Mouse (Mus musculus): Measurements from ENCODE around the gene Olfr134.
"Not testable (repeated sequence)": the region's sequence is repeated elsewhere in the genome, so short reads cannot be mapped to it uniquely, and the experiment has no call there.

The Olfr134 gene

DNA sequence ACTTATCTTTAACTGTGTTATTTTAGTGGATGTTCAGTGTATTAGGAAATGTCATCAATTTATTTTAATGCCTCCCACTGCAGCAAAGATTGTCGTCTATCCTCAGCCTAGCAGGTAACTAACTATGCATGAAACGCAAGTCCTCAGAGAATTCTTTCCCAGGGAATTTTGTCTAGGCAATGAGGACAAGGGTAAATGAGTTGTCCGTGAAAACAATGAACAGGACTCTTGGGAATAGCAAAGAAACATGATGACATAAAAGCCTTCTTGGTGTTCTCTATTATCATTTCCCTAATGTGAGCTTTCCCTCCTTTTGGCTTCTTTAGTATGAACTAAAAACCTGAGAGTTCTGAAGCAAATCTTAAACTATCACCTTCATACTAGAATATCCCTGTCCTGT lies at the start of gene Olfr134:
Gene Olfr134, plus strand, starts transcription at position 301 of the 400 bp plus-strand sequence.
- no peak for DNase-seq

DNA sequence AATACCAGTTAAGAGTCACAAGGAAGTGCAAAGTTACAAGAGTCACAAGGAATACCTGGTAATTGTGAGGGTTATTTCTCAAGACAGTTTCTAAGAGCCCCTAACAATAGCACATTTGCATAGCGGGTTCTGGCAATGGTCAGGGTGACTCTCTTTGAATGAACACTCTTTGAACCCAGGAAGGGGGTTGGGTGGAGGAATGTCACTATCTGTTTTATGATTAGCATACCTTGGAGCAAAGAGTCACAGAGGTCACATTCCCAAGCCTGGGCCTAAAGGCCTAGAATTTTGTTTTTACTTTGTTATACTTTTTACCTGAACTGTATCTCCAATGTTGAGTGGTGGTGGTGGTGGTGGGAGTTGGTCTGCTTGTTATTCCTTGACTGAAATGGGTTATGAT lies 47.0 kb upstream of the Olfr134 start:
- not testable (repeated sequence) for DNase-seq

DNA sequence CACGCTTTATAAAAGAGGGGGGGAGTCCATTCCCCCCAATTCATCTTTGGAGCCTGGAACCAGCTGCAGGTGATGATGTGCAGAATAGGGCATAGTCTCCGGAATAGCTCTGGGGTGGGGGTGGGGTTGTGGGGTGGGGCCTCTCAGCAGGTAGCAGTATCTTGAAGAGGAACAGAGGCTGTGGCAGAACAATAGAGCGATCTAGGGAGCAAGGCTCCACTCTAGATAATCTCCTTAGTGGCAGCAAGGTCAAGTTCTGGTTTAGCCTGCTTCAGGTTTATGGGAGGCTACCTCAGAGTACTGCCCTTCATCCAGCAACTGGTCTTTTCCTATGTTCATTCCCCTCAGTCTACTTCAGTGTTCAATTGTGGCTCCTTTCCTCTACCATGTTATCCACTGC lies 45.8 kb upstream of the Olfr134 start:
- not testable (repeated sequence) for DNase-seq

DNA sequence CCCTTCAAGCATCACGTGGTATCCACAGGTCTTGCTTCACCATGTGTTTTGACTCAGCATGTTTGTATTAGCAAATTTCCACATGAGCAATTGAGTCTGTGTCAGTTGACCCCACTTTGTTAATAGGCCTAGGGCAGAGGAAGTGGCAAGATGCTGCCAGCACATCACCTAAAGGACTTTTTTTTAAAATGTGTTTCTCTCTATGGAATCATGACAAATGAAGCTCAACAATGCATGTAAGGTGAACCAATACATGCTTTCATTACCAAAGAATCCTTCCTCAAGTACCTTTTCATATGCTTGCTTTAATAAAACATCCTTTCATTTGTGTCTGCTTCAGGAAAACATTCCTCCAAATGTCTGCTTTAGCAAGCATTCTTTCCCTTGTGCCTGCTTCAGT lies 36.8 kb upstream of the Olfr134 start, which contains the start of gene Olfr132:
Gene Olfr132, minus strand, starts transcription at position 101 of the 400 bp plus-strand sequence.
- DNase-seq: no peak

DNA sequence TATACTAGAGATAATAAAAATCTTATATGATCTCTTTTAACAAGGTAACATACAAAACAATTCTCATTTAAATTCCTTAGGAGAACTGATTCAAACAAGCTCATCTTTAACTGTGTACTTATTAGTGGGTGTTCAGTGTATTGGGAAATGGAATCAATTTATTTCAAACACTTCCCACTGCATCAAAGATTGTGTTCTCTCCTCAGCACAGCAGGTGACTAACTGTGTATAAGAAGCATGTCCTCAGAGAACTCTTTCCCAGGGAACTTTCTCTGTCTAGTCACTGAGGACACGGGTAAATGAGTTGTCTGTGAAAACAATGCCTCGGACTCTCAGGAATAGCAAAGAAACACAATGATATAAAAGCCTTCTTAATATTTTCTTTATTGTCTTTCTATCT lies 26.2 kb upstream of the Olfr134 start, which contains the start of gene Olfr133:
Gene Olfr133, plus strand, starts transcription at position 301 of the 400 bp plus-strand sequence.
- no peak for DNase-seq

DNA sequence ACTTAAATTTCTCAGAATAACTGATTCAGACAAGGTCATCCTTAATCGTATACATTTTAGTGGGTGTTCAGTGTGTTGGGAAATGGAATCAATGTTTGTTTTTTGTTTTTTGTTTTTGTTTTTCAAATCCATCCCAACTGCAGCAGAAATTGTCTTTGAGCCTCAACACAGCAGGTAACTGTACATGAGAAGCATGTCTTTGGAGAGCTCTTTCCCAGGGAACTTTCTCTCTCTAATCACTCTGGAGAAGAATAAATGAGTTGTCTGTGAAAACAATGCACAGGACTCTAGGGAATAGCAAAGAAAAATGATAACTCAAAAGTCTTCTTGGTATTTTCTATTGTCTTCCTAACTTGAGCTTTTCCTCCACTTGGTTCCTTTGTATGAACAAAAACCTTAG lies 32.8 kb downstream of the Olfr134 start, which contains the start of gene Olfr135:
Gene Olfr135, plus strand, starts transcription at position 301 of the 400 bp plus-strand sequence.
- DNase-seq: no peak

Data from kidney, adult 11 months (tissue).